Mouse (Mus musculus): ENCODE data around the gene Ptpdc1. TPM values are rescaled to one million over a fixed set of nuclear protein-coding genes. Genes with fewer than 3 reads are reported as not detected.
A peak's percentile ranks its signal among the peaks of the same experiment; 100 is the strongest.

Gene Ptpdc1
- polyA plus RNA-seq, 1 experiment = 0.82 TPM

DNA sequence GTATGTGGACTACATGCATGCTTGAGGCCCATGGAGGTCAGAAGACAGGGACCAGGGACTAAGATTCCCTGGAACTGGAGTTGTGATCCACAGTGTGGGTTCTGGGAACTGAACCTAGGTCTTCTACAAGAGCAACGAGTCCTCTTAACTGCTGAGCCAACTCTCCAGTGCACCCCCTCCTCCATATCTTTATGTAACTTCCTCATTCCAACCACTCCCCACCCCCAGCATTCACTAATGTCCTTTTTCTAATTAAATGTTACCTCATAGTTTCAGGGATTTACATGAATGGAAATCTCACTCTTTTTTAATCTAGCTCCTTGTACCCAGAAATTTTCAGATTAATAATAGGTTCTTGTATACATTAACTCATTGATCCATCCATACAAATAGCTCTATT, 69.5 kb downstream of the Ptpdc1 start:
- WGBS = 82% methylated on average over 1 of the region's 1 CpGs
- no peak for DNase-seq (ENCODE audit: low read depth, low spot score)

DNA sequence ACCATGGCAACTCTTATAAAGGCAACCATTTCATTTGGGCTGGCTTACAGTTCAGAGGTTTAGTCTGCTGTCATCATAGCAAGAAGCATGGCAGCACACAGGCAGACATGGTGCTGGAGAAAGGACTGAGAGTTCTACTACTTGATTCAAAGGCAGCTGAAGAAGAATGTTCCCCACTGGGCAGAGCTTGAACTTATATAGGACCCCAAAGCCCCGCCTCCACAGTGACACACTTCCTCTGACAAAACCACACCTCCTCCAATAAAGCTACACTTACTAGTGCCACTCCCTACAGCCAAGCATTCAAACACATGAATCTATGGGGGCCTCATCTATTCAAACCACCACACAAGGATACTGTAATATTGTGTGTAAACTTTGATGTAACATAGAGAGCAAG, 70.9 kb downstream of the Ptpdc1 start:
- WGBS = 92% methylated on average over 1 of the region's 1 CpGs
- no peak for DNase-seq (ENCODE audit: low read depth, low spot score)

DNA sequence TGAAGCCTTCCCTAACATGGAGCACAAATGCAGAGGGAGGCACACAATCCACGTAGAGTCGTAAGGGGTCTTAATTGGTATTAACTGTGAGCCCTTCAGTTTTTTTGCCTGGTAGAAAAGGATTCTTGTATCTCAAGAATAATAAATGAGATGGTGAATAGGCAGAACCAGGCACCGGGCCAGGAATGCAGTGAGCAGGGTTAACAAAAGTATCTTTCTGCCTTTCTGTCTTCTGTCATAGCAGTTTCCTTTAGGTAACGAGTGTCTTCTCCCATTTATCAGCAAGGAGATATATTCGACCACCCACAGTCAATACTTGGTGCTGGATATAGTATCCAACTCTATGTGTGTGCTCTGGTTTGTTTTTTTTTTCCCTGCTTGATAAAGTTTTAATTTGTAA, 72.0 kb downstream of the Ptpdc1 start:
- WGBS = 82% methylated on average over 5 of the region's 5 CpGs
- DNase-seq (ENCODE audit: low read depth, low spot score) = no peak

- WGBS = 5% methylated on average over 21 of the region's 21 CpGs
- peak; percentile 67 for DNase-seq (ENCODE audit: low read depth, low spot score)
These were observed 73.0 kb downstream of the Ptpdc1 start for GRCm38 (mm10) chr13:48552181-48553090.

DNA sequence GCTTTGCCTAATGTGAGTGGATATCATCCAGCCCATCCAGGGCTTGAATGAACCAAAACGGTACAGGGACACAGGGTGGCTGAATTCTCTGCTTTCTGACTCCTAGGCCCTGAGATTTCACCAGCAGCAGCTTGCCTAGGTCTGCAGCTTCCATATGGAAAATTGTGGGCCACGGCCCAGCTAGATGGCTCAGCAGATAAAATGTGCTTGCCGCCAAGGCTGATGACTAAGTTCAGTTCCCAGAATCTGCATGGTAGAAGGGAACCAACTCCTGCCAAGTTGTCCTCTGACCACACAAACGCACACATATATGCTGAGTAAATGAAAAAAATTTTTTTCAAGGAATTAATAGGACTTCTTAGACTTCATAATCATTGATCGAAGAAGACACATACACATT, 77.2 kb downstream of the Ptpdc1 start:
- WGBS = 89% methylated on average over 5 of the region's 5 CpGs
- no peak for DNase-seq (ENCODE audit: low read depth, low spot score)

DNA sequence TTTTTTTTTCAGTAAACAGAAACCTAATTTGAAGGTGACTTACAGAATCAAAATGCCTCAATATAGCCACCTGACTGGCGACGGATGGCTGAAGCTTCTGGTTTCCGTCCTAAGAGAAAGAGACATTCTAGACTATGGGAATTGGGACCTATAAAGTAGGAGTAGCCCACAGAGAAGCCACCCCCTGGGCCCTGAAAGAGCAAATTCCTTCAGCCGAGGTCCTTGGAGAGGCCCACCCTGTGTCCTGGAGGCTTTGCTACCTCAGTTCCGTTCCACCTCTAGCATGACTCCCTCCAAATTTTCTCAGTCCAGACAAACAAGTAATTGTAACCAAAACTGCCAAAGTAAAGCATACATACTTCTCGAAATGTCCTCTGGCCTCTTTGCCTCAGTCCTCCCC, 77.8 kb downstream of the Ptpdc1 start:
- WGBS = 96% methylated on average over 6 of the region's 6 CpGs
- DNase-seq (ENCODE audit: low read depth, low spot score) = no peak

DNA sequence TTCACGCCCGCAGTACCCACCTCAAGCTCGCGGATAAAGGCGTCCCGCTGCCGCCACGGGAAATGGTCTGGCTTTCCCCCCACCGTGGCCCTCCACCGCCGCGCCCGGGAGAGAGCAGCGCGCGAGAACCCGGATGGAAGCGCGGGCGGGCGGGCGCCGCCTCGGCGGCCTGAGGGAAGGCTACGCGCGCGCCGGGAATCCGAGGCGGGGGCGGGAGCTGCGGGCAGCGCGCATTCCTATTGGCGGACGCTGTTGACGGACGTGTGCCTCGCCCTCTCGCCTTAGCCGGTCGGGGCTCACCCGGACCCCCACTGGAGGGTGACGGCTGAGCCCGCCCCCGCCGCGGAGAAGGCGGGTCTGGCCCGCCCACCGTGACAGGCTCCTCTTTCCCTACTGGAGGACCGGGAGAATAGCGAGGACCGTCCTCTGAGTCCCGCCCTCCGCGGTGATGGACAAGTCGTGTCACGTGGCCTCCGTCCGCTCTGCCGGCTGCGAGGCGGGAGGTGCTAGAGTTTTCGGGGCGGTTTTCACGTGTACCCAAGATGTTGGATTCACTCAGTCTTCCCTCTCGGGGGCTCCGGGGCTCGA, 79.0 kb downstream of the Ptpdc1 start:
- under 1% methylated on average over 72 of the region's 72 CpGs for WGBS
- peak; percentile 89 for DNase-seq (ENCODE audit: low read depth, low spot score)

- WGBS = under 1% methylated on average over 67 of the region's 72 CpGs
- peak; percentile 94 for DNase-seq (ENCODE audit: low read depth, low spot score)
These were observed 79.8 kb downstream of the Ptpdc1 start for GRCm38 (mm10) chr13:48545476-48546281.

- no peak for DNase-seq (ENCODE audit: low read depth, low spot score)
- WGBS = 15% methylated on average over 4 of the region's 4 CpGs
These were observed 80.6 kb downstream of the Ptpdc1 start for GRCm38 (mm10) chr13:48544867-48545266.

GRCm38 (mm10) chr13:48544391-48544790, 81.1 kb downstream of the Ptpdc1 start:
- DNase-seq (ENCODE audit: low read depth, low spot score) = no peak

- no peak for DNase-seq (ENCODE audit: low read depth, low spot score)
- 6% methylated on average over 1 of the region's 1 CpGs for WGBS
These were observed 85.0 kb downstream of the Ptpdc1 start for GRCm38 (mm10) chr13:48540488-48540887.

DNA sequence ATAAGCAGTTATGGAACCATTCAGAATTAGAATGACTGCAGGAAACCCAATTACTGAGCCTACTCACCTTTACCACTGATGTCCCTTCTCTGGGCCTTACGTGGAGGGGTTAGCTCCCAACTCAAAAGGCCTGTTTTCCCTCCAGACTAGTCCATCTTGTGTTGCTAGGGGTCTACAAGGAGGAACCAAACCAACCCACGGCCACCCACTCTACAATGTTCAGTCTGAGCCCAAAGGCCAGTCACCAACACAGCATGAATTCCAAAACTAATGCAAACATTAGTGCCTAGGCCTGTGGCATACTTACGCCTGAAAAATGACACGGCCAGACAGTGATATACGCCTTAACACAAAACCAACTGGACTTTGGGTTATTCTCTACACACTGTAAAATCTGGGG, 92.0 kb downstream of the Ptpdc1 start:
- no peak for DNase-seq (ENCODE audit: low read depth, low spot score)
- WGBS = 88% methylated on average over 5 of the region's 5 CpGs

GRCm38 (mm10) chr13:48531448-48531847, 94.0 kb downstream of the Ptpdc1 start:
- 66% methylated on average over 2 of the region's 2 CpGs for WGBS
- DNase-seq (ENCODE audit: low read depth, low spot score) = no peak

DNA sequence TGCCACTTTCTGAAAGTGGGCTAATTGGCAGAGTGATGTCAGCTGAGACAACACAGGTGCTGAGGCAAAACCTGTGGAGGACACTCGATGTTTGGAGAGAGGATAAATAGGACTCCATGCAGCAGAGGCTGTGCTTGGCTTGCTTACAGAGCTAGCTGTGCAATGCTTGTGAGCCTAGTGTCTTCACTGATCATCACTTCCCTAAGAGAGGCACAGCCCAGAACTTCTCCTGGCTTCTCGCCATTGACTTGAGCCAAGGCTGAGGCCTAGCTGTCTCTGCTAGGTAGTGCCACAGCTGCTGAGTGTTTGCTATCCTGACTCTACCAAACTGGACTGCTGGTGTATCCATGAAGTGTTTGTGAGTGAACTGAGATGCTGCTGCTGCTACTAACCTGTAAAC, 94.8 kb downstream of the Ptpdc1 start:
- DNase-seq (ENCODE audit: low read depth, low spot score) = no peak

DNA sequence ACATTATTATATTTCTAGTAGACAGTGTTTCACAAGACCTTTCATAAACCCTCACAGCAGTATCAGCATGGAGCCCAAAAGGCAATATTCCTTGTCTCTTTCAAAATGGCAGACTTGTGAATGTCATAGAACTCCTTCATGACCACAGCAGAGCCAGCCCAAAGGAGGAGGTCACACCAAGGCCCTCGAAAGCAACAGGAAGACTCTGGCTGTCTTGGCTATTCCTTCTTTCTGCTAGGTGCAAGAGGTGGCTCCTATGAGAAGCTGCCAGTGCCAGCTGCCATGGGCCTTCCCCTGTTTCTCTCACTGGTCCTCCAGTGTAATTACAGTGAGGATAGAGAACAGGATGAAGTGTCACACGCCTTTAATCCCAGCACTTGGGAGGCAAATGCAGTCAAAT, 96.4 kb downstream of the Ptpdc1 start:
- 41% methylated on average over 2 of the region's 2 CpGs for WGBS
- DNase-seq (ENCODE audit: low read depth, low spot score) = no peak

More for the DNA sequence above, 94.8 kb downstream of the Ptpdc1 start:
- WGBS = 25% methylated on average over 2 of the region's 2 CpGs

DNA sequence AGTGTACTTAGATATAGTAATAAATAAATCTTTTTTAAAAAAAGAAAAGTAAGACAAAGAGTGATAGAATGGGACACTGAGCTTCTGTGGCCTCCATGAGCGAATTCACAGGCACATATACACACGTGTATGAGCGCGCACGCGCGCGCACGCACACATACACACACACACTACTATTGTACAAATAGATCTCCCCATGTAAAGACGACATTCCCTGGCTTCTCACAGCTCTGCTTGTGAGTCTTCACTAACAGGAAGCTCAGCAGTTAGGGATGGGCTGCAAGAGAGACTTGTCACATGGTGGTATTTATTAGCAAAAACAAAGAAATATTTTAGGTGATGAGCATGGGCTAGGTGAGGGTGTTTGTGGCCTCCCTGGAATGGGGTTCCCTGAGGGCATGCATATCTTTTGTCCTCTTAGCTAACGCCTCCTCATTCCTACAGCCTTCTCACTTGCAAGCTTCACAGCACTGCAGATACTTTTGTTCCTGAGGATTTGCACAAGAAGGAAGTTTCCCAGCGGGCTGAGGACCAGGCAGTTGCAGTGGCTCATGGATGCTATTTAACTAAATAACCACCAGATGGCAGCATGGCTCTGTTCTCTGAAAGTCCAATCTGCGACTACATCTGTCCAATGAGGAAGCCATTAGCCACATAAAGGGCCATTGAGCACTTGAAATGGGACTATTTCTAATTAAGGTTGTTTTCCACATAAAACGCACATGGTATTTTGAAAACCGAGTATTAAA, 97.2 kb downstream of the Ptpdc1 start:
- 53% methylated on average over 15 of the region's 15 CpGs for WGBS
- DNase-seq (ENCODE audit: low read depth, low spot score) = peak; percentile 53
